Mouse (Mus musculus) thymus, adult 2 months (tissue): ENCODE measurements at regions not wholly inside any gene's neighbourhood (a gene's known extent, or its start where the extent isn't known, plus 50 kb on each side); places are given as distances from the start of the nearest gene placed in this dataset.

Experiments
- DNase-seq: peaks from one replicate; pipeline ENCODE4 v3.0.0; 2021
- H3K27ac ChIP-seq: fragments of 200-500 bp; 2 replicates; pipeline ENCODE4 v1.5.1; 2012; ENCODE audit warnings: low read length, control low read depth; ENCODE audit not compliant: control insufficient read depth, insufficient read depth
- H3K27me3 ChIP-seq: fragments of 200-500 bp; 2 replicates; pipeline ENCODE4 v1.6.1; 2012; ENCODE audit warnings: mild to moderate bottlenecking, low read length, moderate library complexity, mixed read lengths; ENCODE audit not compliant: control insufficient read depth, insufficient read depth
- H3K36me3 ChIP-seq: fragments of 200-500 bp; 2 replicates; pipeline ENCODE4 v1.6.1; 2012; ENCODE audit warnings: mild to moderate bottlenecking, low read length, moderate library complexity; ENCODE audit not compliant: control insufficient read depth, insufficient read depth
- H3K4me1 ChIP-seq: fragments of 200-500 bp; replicated peaks from 2 replicates; pipeline ENCODE4 v1.6.1; 2012; ENCODE audit warnings: low read length; ENCODE audit not compliant: control insufficient read depth, insufficient read depth
- H3K4me3 ChIP-seq: fragments of 200-500 bp; 2 replicates; pipeline ENCODE4 v1.5.1; 2012; ENCODE audit warnings: mild to moderate bottlenecking, low read length, control low read depth, moderate library complexity; ENCODE audit not compliant: control insufficient read depth, insufficient read depth
- CTCF ChIP-seq: fragments of 200-500 bp; IDR thresholded peaks from 2 replicates; pipeline ENCODE4 v1.5.1; 2012; ENCODE audit warnings: mild to moderate bottlenecking, control low read depth, low read length, moderate library complexity, borderline replicate concordance; ENCODE audit not compliant: control insufficient read depth, poor library complexity, insufficient read depth; ENCODE audit errors: extremely low read depth
- POLR2A ChIP-seq: fragments of 200-500 bp; IDR thresholded peaks from 2 replicates; pipeline ENCODE4 v1.6.1; 2012; ENCODE audit warnings: mild to moderate bottlenecking, low read length, control low read depth, moderate library complexity; ENCODE audit not compliant: control insufficient read depth, poor library complexity, insufficient read depth; ENCODE audit errors: extremely low read depth
- WGBS: fragments of 180-500 bp; shearing (Covaris S2); methylation state at CpG from one replicate; pipeline ENCODE4 v1.1.7; 2018; 5-methylcytosine and 5-hydroxymethylcytosine counted together

DNA sequence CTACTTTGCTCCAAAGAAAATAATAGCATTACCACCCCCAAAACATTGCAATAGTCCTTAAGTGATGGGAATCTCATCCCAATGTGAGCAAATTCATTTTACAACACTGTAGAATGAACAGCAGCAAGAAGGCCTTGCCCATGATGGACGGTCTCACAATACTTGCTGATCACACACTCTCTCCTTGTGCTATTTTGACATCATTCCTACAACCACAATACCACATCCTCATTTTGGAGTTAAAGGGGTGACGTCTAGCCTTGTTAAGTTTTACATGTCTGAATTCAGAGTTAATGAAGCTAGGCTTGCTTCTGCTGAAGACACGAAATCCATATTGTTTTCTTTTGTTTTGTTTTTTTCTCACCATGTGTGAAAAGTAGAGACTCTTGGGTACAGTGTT lies 878.2 kb downstream of the Adgrl2 start:
- 50% methylated on average over 3 of the region's 3 CpGs for WGBS
- TF ChIP-seq CTCF (no peak), POLR2A (no peak)
- H3K27ac ChIP-seq: no peak overlapping the region
- DNase-seq: no peak
- H3K4me1 ChIP-seq: no peaks in the 10 kb centered on the region
- no peaks in the 10 kb centered on the region for H3K27me3 ChIP-seq
- H3K4me3 ChIP-seq: no peak overlapping the region
- no peaks in the 10 kb centered on the region for H3K36me3 ChIP-seq

DNA sequence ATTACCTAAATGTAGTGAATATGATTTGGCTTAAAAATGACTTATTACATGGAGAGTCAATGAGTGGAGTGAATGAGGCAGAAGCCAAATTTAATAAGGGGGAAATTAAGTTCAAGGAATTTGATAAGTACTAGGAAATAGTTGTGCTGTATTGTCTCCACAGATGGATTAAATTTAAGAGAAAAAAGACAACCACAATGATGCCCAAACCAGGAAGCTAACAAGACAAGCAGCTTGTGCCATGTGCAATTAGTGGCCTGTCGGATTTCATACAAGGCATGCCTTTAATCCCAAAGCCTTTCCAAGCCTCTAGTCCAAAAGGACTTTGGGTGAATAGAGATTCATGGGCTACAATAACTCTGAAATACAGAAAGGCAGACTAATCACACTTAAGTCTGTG lies 883.3 kb downstream of the Adgrl2 start:
- TF ChIP-seq CTCF: no peak
- TF ChIP-seq POLR2A: no peak
- no peaks in the 10 kb centered on the region for H3K4me1 ChIP-seq
- DNase-seq: no peak
- H3K4me3 ChIP-seq: no peak overlapping the region
- no peak overlapping the region for H3K27ac ChIP-seq
- WGBS: 80% methylated on average over 1 of the region's 1 CpGs
- H3K27me3 ChIP-seq: no peaks in the 10 kb centered on the region
- H3K36me3 ChIP-seq: no peaks in the 10 kb centered on the region

GRCm38 (mm10) chr3:148093930-148094329 lies 896.4 kb downstream of the Adgrl2 start:
- H3K4me3 ChIP-seq: no peak overlapping the region
- no peak overlapping the region for H3K27ac ChIP-seq
- no peak for DNase-seq
- H3K27me3 ChIP-seq: no peaks in the 10 kb centered on the region
- no peaks in the 10 kb centered on the region for H3K36me3 ChIP-seq
- TF ChIP-seq POLR2A: no peak
- no peak for TF ChIP-seq CTCF
- WGBS: 98% methylated on average over 4 of the region's 4 CpGs
- H3K4me1 ChIP-seq: no peaks in the 10 kb centered on the region

DNA sequence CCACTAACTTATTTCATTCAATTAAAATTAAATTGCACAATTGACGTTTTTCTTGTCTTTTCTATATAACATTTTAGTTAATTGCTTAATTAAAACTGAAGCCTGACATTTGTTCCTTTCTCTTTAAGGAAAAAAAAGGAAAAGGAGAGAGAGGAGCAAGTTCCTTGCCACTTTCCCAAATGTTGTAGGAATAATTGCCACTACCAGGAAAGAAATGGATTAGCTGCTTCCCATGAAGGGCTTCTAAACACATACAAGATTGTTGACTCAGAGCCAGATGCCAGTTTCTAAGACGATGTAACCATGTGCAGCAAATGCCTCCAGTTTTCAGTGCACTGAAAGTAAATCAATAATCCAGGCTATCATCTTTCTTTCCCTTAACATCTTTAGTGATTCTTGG lies 914.5 kb downstream of the Adgrl2 start:
- TF ChIP-seq CTCF (no peak), POLR2A (no peak)
- 89% methylated on average over 2 of the region's 2 CpGs for WGBS

GRCm38 (mm10) chr3:148066701-148067100 lies 923.7 kb downstream of the Adgrl2 start:
- DNase-seq: no peak
- TF ChIP-seq CTCF: no peak
- no peak for TF ChIP-seq POLR2A
- Histone ChIP-seq H3K27me3 (no peaks in the 10 kb centered on the region), H3K4me1 (no peaks in the 10 kb centered on the region), H3K27ac (no peak overlapping the region), H3K36me3 (no peaks in the 10 kb centered on the region), H3K4me3 (no peak overlapping the region)
- WGBS: 95% methylated on average over 6 of the region's 6 CpGs

More for the DNA sequence above, 914.5 kb downstream of the Adgrl2 start:
- Histone ChIP-seq H3K4me1 (no peaks in the 10 kb centered on the region), H3K4me3 (no peak overlapping the region), H3K36me3 (no peaks in the 10 kb centered on the region), H3K27ac (no peak overlapping the region), H3K27me3 (no peaks in the 10 kb centered on the region)
- DNase-seq: no peak

DNA sequence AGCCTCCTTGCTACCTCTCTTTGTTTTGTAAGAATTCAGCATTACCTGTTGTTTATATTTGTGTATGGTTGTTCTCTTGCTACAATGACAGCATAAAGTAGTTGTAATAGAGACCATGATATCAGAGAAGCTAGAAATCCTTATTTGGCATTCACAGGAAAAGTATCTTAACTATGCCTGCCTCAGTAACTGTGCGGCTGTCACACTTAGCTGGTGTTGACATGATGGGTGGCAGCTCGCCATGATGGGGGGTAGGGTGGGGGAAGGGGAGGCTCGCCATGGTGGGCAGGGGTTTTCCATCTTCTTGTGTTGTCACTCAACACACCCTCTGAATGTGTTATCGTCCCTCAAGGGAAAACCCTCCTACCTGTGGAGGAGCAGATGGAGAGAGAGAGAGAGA lies 934.3 kb downstream of the Adgrl2 start:
- H3K36me3 ChIP-seq: no peaks in the 10 kb centered on the region
- no peak overlapping the region for H3K27ac ChIP-seq
- H3K4me3 ChIP-seq: no peak overlapping the region
- no peak for DNase-seq
- H3K4me1 ChIP-seq: no peaks in the 10 kb centered on the region
- WGBS: 93% methylated on average over 4 of the region's 4 CpGs
- no peak for TF ChIP-seq CTCF
- TF ChIP-seq POLR2A: no peak
- no peaks in the 10 kb centered on the region for H3K27me3 ChIP-seq

DNA sequence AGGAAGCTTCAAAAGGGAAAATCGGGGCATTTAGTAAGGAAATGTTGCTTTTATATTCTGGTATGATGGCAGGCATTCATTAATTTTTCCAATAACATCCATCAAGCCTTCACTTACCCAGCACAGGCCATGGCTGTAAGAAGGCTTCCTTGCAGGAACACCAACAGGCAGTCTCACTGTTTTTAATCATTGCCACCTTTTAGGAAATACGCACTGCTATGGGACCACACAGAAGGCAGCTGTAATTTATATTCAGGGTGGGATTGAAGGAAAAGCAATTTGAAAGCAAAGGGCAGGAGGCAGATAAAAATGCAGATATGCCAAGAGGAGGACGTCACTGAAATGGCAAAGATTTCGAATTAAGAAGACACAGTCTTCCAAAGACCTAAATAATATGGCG lies 937.8 kb downstream of the Adgrl2 start:
- Histone ChIP-seq H3K36me3 (no peaks in the 10 kb centered on the region), H3K4me1 (no peaks in the 10 kb centered on the region), H3K27ac (no peak overlapping the region), H3K4me3 (no peak overlapping the region), H3K27me3 (no peaks in the 10 kb centered on the region)
- no peak for DNase-seq
- WGBS: 96% methylated on average over 5 of the region's 5 CpGs
- TF ChIP-seq POLR2A (no peak), CTCF (no peak)
